Mouse (Mus musculus) E14TG2a.4 (cell line): ENCODE data around the gene Pold2.

ENCODE experiments used
- CTCF ChIP-seq: conservative IDR thresholded peaks from 2 replicates; pipeline ENCODE4 v1.5.1; 2014; ENCODE audit warnings: low read length
- NANOG ChIP-seq: IDR thresholded peaks from 2 replicates; pipeline ENCODE4 v1.6.1; 2014; ENCODE audit warnings: borderline replicate concordance, low read length, mixed read lengths
- POU5F1 ChIP-seq: IDR thresholded peaks from 2 replicates; pipeline ENCODE4 v1.6.1; 2014; ENCODE audit warnings: low read length, borderline replicate concordance

GRCm38 (mm10) chr11:5846639-5847345, 31.3 kb downstream of the Pold2 start:
- TF ChIP-seq CTCF (no peak), POU5F1 (no peak), NANOG (no peak)
